Mouse (Mus musculus): Measurements from ENCODE around the gene Fosb. TPM values are rescaled to one million over a fixed set of nuclear protein-coding genes. Genes with fewer than 3 reads are reported as not detected.

Gene Fosb
- polyA plus RNA-seq, 1 experiment from 2014 or later, result not detected

- Histone ChIP-seq H3K4me3 (no peak overlapping the region), H3K9me3 (no peaks in the 10 kb centered on the region), H3K27ac (no peak overlapping the region; the same call in 1 of the 2 replicates), H3K36me3 (replicated peaks) (peaks cover 70% of the 10 kb centered on the region), H3K27me3 (ENCODE audit: poor library complexity, severe bottlenecking) (no peaks in the 10 kb centered on the region), H3K4me1 (peaks cover 48% of the 10 kb centered on the region)
- WGBS, result 89% methylated on average over 10 of the region's 10 CpGs
- no peak for DNase-seq (ENCODE audit: extremely low spot score, low spot score)
Measured at GRCm38 (mm10) chr7:19265928-19266822, 43.7 kb downstream of the Fosb start.

GRCm38 (mm10) chr7:19265147-19265546, 44.7 kb downstream of the Fosb start:
- peaks cover 81% of the 10 kb centered on the region for H3K36me3 ChIP-seq (replicated peaks)
- DNase-seq (ENCODE audit: extremely low spot score, low spot score), result no peak
- no peak overlapping the region; the same call in 1 of the 2 replicates for H3K4me3 ChIP-seq
- H3K4me1 ChIP-seq, result peaks cover 39% of the 10 kb centered on the region
- WGBS, result 92% methylated on average over 7 of the region's 7 CpGs
- no peak overlapping the region for H3K27ac ChIP-seq
- no peaks in the 10 kb centered on the region for H3K9me3 ChIP-seq
- H3K27me3 ChIP-seq (ENCODE audit: poor library complexity, severe bottlenecking), result no peaks in the 10 kb centered on the region

- peaks cover 11% of the 10 kb centered on the region for H3K4me1 ChIP-seq
- DNase-seq (ENCODE audit: extremely low spot score, low spot score), result no peak
- no peak overlapping the region for H3K4me3 ChIP-seq
- H3K27me3 ChIP-seq (ENCODE audit: poor library complexity, severe bottlenecking), result no peaks in the 10 kb centered on the region
- H3K27ac ChIP-seq, result no peak overlapping the region
- no peaks in the 10 kb centered on the region for H3K9me3 ChIP-seq
- peaks cover 86% of the 10 kb centered on the region for H3K36me3 ChIP-seq (replicated peaks)
- WGBS, result 93% methylated on average over 3 of the region's 3 CpGs
Measured at GRCm38 (mm10) chr7:19258336-19258735, 51.5 kb downstream of the Fosb start.

DNA sequence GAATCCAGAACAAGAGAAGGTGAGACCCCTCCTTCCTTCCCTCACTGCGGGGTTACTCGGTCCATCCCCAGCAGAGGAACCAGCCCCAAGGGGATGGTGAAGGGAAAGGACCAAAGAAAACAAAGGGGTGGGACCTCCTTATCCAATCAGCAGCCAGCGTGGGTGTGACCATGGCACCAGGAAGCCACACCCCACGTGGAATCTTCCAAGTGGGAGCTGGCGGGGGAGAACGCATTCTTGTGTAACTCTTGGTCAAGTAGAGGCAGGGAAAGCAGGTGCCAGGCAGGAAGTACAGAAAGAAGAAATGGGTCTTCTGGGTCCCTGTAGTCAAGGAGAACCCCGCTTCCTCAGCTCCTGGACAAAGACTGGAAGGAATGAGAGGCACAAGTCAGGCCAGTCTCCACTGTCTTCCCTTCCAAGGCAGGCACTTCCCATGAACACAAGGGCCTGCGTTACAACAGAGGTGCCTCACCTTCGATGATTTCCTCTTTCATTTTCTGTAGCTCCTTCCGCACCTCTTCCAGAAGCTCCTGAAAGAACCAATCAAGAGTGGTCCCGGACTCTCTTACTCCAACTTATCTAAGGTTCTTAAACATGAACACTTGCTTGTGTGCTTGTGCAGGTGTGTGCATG, 52.3 kb downstream of the Fosb start:
- Histone ChIP-seq H3K27me3 (ENCODE audit: poor library complexity, severe bottlenecking) (no peaks in the 10 kb centered on the region), H3K36me3 (replicated peaks) (peaks cover 78% of the 10 kb centered on the region), H3K9me3 (no peaks in the 10 kb centered on the region), H3K4me1 (peaks cover 11% of the 10 kb centered on the region), H3K4me3 (0 out of 2 replicates have a peak overlapping the region, but pooled peaks have one; percentile 5), H3K27ac (no peak overlapping the region; the same call in 1 of the 2 replicates)
- WGBS, result 37% methylated on average over 11 of the region's 11 CpGs
- DNase-seq (ENCODE audit: extremely low spot score, low spot score), result peak; percentile 67

GRCm38 (mm10) chr7:19256567-19256966, 53.3 kb downstream of the Fosb start:
- no peaks in the 10 kb centered on the region for H3K27me3 ChIP-seq (ENCODE audit: poor library complexity, severe bottlenecking)
- no peak overlapping the region for H3K4me3 ChIP-seq
- peaks cover 69% of the 10 kb centered on the region for H3K36me3 ChIP-seq (replicated peaks)
- peaks cover 11% of the 10 kb centered on the region for H3K4me1 ChIP-seq
- H3K9me3 ChIP-seq, result no peaks in the 10 kb centered on the region
- DNase-seq (ENCODE audit: extremely low spot score, low spot score), result no peak
- 91% methylated on average over 7 of the region's 7 CpGs for WGBS
- H3K27ac ChIP-seq, result no peak overlapping the region

DNA sequence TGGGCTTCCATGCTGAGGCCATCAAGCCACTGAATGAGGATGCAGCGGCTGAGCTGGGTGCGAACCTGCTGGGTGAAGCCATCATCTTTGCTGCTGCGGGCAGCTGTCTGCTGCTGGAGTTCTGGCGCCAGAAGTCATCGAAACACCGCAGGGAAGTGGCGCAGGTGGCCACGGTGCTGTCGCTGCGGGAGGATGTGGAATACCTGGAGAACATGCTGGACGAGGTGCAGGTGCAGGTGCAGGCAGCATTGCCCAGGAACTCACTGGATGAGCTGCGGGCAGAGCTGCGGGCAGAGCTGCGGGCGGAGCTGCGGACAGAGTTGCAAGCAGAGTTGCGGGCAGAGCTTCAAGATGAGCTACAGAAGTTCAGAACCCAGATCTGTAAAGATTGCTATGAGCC, 54.5 kb downstream of the Fosb start:
- no peak overlapping the region for H3K27ac ChIP-seq
- peaks cover 11% of the 10 kb centered on the region for H3K4me1 ChIP-seq
- H3K27me3 ChIP-seq (ENCODE audit: poor library complexity, severe bottlenecking), result no peaks in the 10 kb centered on the region
- peaks cover 57% of the 10 kb centered on the region for H3K36me3 ChIP-seq (replicated peaks)
- H3K4me3 ChIP-seq, result no peak overlapping the region
- no peak for DNase-seq (ENCODE audit: extremely low spot score, low spot score)
- 86% methylated on average over 17 of the region's 17 CpGs for WGBS
- H3K9me3 ChIP-seq, result no peaks in the 10 kb centered on the region

DNA sequence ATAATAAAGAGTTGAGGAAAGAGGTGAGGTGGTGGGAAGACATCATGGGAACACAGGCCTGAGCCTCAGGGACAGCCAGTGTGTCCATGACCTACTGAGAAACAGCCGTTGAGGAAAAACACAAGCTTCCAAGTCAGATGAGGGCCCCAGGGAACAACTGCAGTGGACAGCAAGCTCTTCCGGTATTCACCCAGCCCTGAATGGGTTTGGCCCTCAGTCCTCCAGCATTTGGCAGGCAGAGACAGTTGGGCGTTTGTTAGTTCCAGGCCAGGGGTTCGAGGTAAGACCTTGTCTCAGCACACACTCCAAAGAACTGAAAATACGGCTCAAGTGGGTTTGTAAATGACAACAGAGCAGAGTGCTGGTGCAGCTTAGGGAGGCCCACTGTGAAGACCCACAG, 56.4 kb downstream of the Fosb start:
- no peak for DNase-seq (ENCODE audit: extremely low spot score, low spot score)
- H3K9me3 ChIP-seq, result no peaks in the 10 kb centered on the region
- WGBS, result 74% methylated on average over 5 of the region's 5 CpGs
- peaks cover 39% of the 10 kb centered on the region for H3K36me3 ChIP-seq (replicated peaks)
- peaks cover 11% of the 10 kb centered on the region for H3K4me1 ChIP-seq
- H3K27me3 ChIP-seq (ENCODE audit: poor library complexity, severe bottlenecking), result no peaks in the 10 kb centered on the region
- no peak overlapping the region for H3K27ac ChIP-seq
- no peak overlapping the region for H3K4me3 ChIP-seq

Other genes starting within 250 kb of the Fosb start
- 14.4 and 16.3 TPM in 2 replicates for gene Dmwd, start 233.8 kb downstream of the Fosb start, polyA plus RNA-seq (2016; fragmentation: Nextera tagmentation; extraction: Ambion mirVana)
- 8.3 and 9.1 TPM in 2 replicates for gene Dmpk, start 226.2 kb downstream of the Fosb start, polyA plus RNA-seq (2016; fragmentation: Nextera tagmentation; extraction: Ambion mirVana)
- gene Six5, start 215.5 kb downstream of the Fosb start, polyA plus RNA-seq (2016; fragmentation: Nextera tagmentation; extraction: Ambion mirVana), result 6.7 and 7.4 TPM in 2 replicates
- 0.81 and 1.1 TPM in 2 replicates for gene Gm4969, start 191.7 kb downstream of the Fosb start, polyA plus RNA-seq (2016; fragmentation: Nextera tagmentation; extraction: Ambion mirVana)
- gene Fbxo46, start 190.2 kb downstream of the Fosb start, polyA plus RNA-seq (2016; fragmentation: Nextera tagmentation; extraction: Ambion mirVana), result 17.8 and 18.4 TPM in 2 replicates
- 14.7 and 16.0 TPM in 2 replicates for gene Qpctl, start 160.8 kb downstream of the Fosb start, polyA plus RNA-seq (2016; fragmentation: Nextera tagmentation; extraction: Ambion mirVana)
- 183 and 193 TPM in 2 replicates for gene Snrpd2, start 160.3 kb downstream of the Fosb start, polyA plus RNA-seq (2016; fragmentation: Nextera tagmentation; extraction: Ambion mirVana)
- 0.22 and 0.25 TPM in 2 replicates for gene Gipr, start 143.9 kb downstream of the Fosb start, polyA plus RNA-seq (2016; fragmentation: Nextera tagmentation; extraction: Ambion mirVana)
- 5.3 and 6.4 TPM in 2 replicates for gene Eml2, start 133.6 kb downstream of the Fosb start, polyA plus RNA-seq (2016; fragmentation: Nextera tagmentation; extraction: Ambion mirVana)
- gene Gpr4, start 97.5 kb downstream of the Fosb start, polyA plus RNA-seq (2016; fragmentation: Nextera tagmentation; extraction: Ambion mirVana), result 1.6 and 2.0 TPM in 2 replicates
- gene Opa3, start 81.7 kb downstream of the Fosb start, polyA plus RNA-seq (2016; fragmentation: Nextera tagmentation; extraction: Ambion mirVana), result 50.7 and 51.4 TPM in 2 replicates
- 47.4 and 56.9 TPM in 2 replicates for gene Vasp, start 38.2 kb downstream of the Fosb start, polyA plus RNA-seq (2016; fragmentation: Nextera tagmentation; extraction: Ambion mirVana)
- gene Ppm1n, start 30.0 kb downstream of the Fosb start, polyA plus RNA-seq (2016; fragmentation: Nextera tagmentation; extraction: Ambion mirVana), result 0.41 and 0.51 TPM in 2 replicates
- 32.1 and 33.1 TPM in 2 replicates for gene Rtn2, start 27.4 kb downstream of the Fosb start, polyA plus RNA-seq (2016; fragmentation: Nextera tagmentation; extraction: Ambion mirVana)
- gene Ercc1, start 34.7 kb upstream of the Fosb start, polyA plus RNA-seq (2016; fragmentation: Nextera tagmentation; extraction: Ambion mirVana), result 95.3 and 96.1 TPM in 2 replicates
- gene Cd3eap, start 49.4 kb upstream of the Fosb start, polyA plus RNA-seq (2016; fragmentation: Nextera tagmentation; extraction: Ambion mirVana), result 30.9 and 32.2 TPM in 2 replicates
- gene Ppp1r13l, start 49.7 kb upstream of the Fosb start, polyA plus RNA-seq (2016; fragmentation: Nextera tagmentation; extraction: Ambion mirVana), result 5.4 and 6.3 TPM in 2 replicates
- gene Ercc2, start 72.0 kb upstream of the Fosb start, polyA plus RNA-seq (2016; fragmentation: Nextera tagmentation; extraction: Ambion mirVana), result 26.9 and 28.7 TPM in 2 replicates
- gene Klc3, start 94.1 kb upstream of the Fosb start, polyA plus RNA-seq (2016; fragmentation: Nextera tagmentation; extraction: Ambion mirVana), result 3.6 and 4.8 TPM in 2 replicates
- gene Ckm, start 94.7 kb upstream of the Fosb start, polyA plus RNA-seq (2016; fragmentation: Nextera tagmentation; extraction: Ambion mirVana), result not detected in 2 replicates
- 5.7 and 6.5 TPM in 2 replicates for gene Mark4, start 148.8 kb upstream of the Fosb start, polyA plus RNA-seq (2016; fragmentation: Nextera tagmentation; extraction: Ambion mirVana)
- 0.82 and 0.99 TPM in 2 replicates for gene Exoc3l2, start 153.3 kb upstream of the Fosb start, polyA plus RNA-seq (2016; fragmentation: Nextera tagmentation; extraction: Ambion mirVana)
- 2.1 and 2.3 TPM in 2 replicates for gene Bloc1s3, start 198.3 kb upstream of the Fosb start, polyA plus RNA-seq (2016; fragmentation: Nextera tagmentation; extraction: Ambion mirVana)
- gene Trappc6a, start 198.3 kb upstream of the Fosb start, polyA plus RNA-seq (2016; fragmentation: Nextera tagmentation; extraction: Ambion mirVana), result 53.8 and 60.9 TPM in 2 replicates
- 0.06 and 0.12 TPM in 2 replicates for gene Nkpd1, start 207.8 kb upstream of the Fosb start, polyA plus RNA-seq (2016; fragmentation: Nextera tagmentation; extraction: Ambion mirVana)